Mouse (Mus musculus) bone marrow, adult 2 months (tissue): Measurements from ENCODE around the gene Ckmt1.

Experiments
- CTCF ChIP-seq: fragments of 200-500 bp; IDR thresholded peaks from 2 replicates; pipeline ENCODE4 v1.5.1; 2011; ENCODE audit warnings: low read length, control low read depth; ENCODE audit not compliant: control insufficient read depth, insufficient read depth
- POLR2A ChIP-seq: fragments of 200-500 bp; IDR thresholded peaks from 2 replicates; pipeline ENCODE4 v1.6.1; 2011; ENCODE audit warnings: low read depth, mild to moderate bottlenecking, control low read depth, low read length, borderline replicate concordance; ENCODE audit not compliant: control insufficient read depth

GRCm38 (mm10) chr2:121354378-121354777 is 3.1 kb upstream of the Ckmt1 start:
- no peak for TF ChIP-seq POLR2A
- no peak for TF ChIP-seq CTCF
